Mouse (Mus musculus) left cerebral cortex, postnatal 10 days (tissue): ENCODE data around the gene Olfr769. TPM values are rescaled to one million over a fixed set of nuclear protein-coding genes. Genes with fewer than 3 reads are reported as not detected.
"Not testable (repeated sequence)": the region's sequence is repeated elsewhere in the genome, so short reads cannot be mapped to it uniquely, and the experiment has no call there.

Experiments used
- DNase-seq, 2 experiments: peaks; one replicate each; pipeline ENCODE4 v3.0.0; 2021 to 2022; ENCODE audit warnings: low spot score in 2 of 2, mixed read lengths in 1 of 2; ENCODE audit errors: extremely low spot score in 1 of 2
- intact Hi-C: fragments of 180-260 bp; cut with DNase I; formaldehyde crosslinking; loops from one replicate; pipeline ENCODE4 v1.15.1; 2025
- total RNA-seq, 2 experiments: library from RNA; stranded (reverse); gene quantifications; 2 replicates each; pipeline ENCODE4 v1.2.3; 2021

Gene Olfr769
- total RNA-seq, result not detected

GRCm38 (mm10) chr10:129117761-129118160 is at the start of gene Olfr769:
TSS of gene Olfr769 (minus strand) at chr10:129117861.
- intact Hi-C loops, result no loop called here
- no peak for DNase-seq

DNA sequence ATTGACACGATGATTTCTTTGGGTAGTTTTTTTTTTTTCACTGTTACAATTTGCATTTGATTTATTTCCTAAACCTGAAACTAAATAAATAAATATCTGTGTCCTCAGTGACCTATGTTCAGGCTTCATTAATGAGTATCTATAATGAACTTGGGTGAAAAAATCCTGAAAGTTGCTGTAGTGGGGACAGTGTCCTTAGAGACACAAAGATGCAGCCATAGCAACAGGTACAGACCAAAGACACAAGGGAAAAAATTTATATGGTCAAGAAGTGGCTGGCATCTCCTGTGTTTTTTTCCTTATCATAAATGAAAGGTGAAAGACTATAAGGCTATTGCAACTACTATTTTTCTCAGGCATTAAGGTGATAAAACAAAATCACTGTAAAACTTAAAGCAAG is 47.0 kb upstream of the Olfr769 start, which contains the start of gene Olfr771:
Gene Olfr771 (minus strand): TSS at position 101 of the 400 bp plus-strand sequence.
- no peak for DNase-seq
- intact Hi-C loops, result no loop called here

DNA sequence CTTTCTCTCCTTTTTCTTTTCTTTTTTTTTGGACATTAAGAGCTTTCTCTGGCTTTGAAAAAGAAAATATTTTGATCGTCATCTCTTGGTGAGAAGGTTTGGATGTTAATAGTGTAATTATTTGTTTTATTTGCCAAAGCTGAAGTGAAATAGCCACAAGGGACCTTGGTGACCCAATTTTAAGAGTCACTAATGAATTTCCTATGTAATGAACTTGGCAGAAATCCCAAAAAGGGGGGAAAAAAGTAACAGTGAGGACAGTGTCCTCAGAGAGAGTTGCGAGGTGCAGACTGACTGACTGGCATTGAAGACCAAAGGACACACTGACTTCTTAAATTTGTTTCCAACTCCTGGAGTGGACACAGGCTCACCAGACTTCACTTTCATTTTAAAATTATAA is 21.2 kb upstream of the Olfr769 start, which contains the start of gene Olfr770:
Gene Olfr770 (minus strand): TSS at position 101 of the 400 bp plus-strand sequence.
- intact Hi-C loops, result no loop called here
- DNase-seq, result no peak

- intact Hi-C loops, result no loop called here
- DNase-seq, result no peak
Observed at GRCm38 (mm10) chr10:129115146-129115545, 2.5 kb downstream of the Olfr769 start.

- no peak for DNase-seq
- intact Hi-C loops, result no loop called here
Observed at GRCm38 (mm10) chr10:129101231-129101630, 16.4 kb downstream of the Olfr769 start.

GRCm38 (mm10) chr10:129099275-129099674 is 18.4 kb downstream of the Olfr769 start, which contains the start of gene Olfr768:
TSS of gene Olfr768 (minus strand) at chr10:129099375.
- intact Hi-C loops, result no loop called here

GRCm38 (mm10) chr10:129082810-129083209 is 34.9 kb downstream of the Olfr769 start, which contains the start of gene Olfr767:
TSS of gene Olfr767 (minus strand) at chr10:129082910.
- DNase-seq, intact Hi-C loops: not testable (repeated sequence)

More at GRCm38 (mm10) chr10:129099275-129099674, 18.4 kb downstream of the Olfr769 start, which contains the start of gene Olfr768:
- DNase-seq, result no peak

GRCm38 (mm10) chr10:129068877-129069276 is 48.8 kb downstream of the Olfr769 start, which contains the start of gene Olfr766-ps1:
TSS of gene Olfr766-ps1 (minus strand) at chr10:129068977.
- no peak for DNase-seq
- intact Hi-C loops, result no loop called here

Other genes starting within 250 kb of the Olfr769 start
- gene Gdf11, start 226.1 kb downstream of the Olfr769 start, total RNA-seq, result 10 to 100 TPM; 13.2 to 16.2 TPM
- gene Cd63, start 216.9 kb downstream of the Olfr769 start, total RNA-seq, result 10 to 100 TPM; 63.0 to 66.0 TPM
- 1 to 10 TPM; 5.5 to 6.1 TPM for gene Rdh5, start 195.0 kb downstream of the Olfr769 start, total RNA-seq
- gene Bloc1s1, start 193.8 kb downstream of the Olfr769 start, total RNA-seq, result 10 to 100 TPM; 84.3 to 85.3 TPM
- 10 to 100 TPM; 14.2 to 14.9 TPM for gene Itga7, start 184.0 kb downstream of the Olfr769 start, total RNA-seq
- gene Mettl7b, start 156.9 kb downstream of the Olfr769 start, total RNA-seq, result not detected
- gene Olfr9, start 128.4 kb downstream of the Olfr769 start, total RNA-seq, result not detected
- not detected for gene Olfr763, start 107.1 kb downstream of the Olfr769 start, total RNA-seq
- not detected for gene Olfr764-ps1, start 78.0 kb downstream of the Olfr769 start, total RNA-seq
- gene Olfr765, start 67.9 kb downstream of the Olfr769 start, total RNA-seq, result not detected
- not detected for gene Olfr766-ps1, start 48.9 kb downstream of the Olfr769 start, total RNA-seq
- gene Olfr767, start 35.0 kb downstream of the Olfr769 start, total RNA-seq, result not detected
- not detected for gene Olfr768, start 18.5 kb downstream of the Olfr769 start, total RNA-seq
- not detected for gene Olfr770, start 21.1 kb upstream of the Olfr769 start, total RNA-seq
- gene Olfr771, start 46.9 kb upstream of the Olfr769 start, total RNA-seq, result not detected
- gene Olfr772, start 60.1 kb upstream of the Olfr769 start, total RNA-seq, result not detected
- gene Olfr773, start 69.6 kb upstream of the Olfr769 start, total RNA-seq, result not detected
- gene Olfr774, start 118.3 kb upstream of the Olfr769 start, total RNA-seq, result not detected
- gene Olfr775, start 130.6 kb upstream of the Olfr769 start, total RNA-seq, result not detected
- not detected for gene Olfr776, start 141.3 kb upstream of the Olfr769 start, total RNA-seq
- gene Olfr777, start 153.6 kb upstream of the Olfr769 start, total RNA-seq, result not detected
- not detected for gene Olfr780, start 200.3 kb upstream of the Olfr769 start, total RNA-seq
- not detected for gene Olfr781, start 211.0 kb upstream of the Olfr769 start, total RNA-seq
- gene Olfr782, start 231.0 kb upstream of the Olfr769 start, total RNA-seq, result not detected